Mouse (Mus musculus) lung, postnatal 25 days (tissue): ENCODE results near the gene Dll3.

Experiments
- DNase-seq: peaks from one replicate; pipeline ENCODE4 v3.0.0; 2022; ENCODE audit warnings: low spot score

The Dll3 gene

DNA sequence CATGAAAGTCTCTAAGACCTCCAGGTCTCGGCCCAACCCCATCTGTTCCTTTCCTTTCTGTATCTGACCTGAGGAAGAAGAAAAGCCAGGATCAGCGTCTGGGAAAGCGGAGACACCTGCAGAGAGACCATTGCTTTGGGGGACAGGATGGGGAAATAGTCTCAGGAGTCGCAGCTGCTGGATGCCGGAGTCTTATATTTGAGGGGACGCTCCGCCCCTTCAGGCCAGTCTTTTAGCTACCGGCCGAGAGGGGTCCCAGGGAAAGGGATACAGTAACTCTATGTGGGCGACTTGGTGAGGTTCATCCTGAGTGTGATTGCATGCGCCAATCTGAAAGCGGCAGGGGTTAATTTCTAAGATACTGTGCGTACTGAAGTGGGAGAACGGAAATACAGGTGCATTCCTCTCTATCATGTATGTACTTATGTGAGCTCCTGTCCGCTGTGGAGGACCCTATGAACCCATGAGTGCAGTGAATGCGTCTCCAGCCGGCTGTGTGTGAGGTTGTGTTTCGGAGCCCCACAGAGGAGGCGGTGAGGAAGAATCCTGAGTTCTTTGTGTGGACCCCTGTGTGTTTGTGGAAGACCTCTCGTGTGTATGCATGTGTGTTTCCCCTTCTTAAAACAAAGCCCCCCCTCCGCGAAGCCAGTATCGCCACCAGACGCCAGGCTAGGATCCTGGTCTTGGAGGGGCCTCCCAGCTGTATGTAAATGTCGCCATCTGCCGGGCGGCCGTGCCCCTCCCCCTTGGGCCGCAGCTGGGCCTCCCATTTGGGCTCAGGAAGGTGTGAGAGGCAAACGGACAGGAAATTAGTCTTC, at the start of gene Dll3:
Gene Dll3 (minus strand): TSS at position 623 of the 818 bp plus-strand sequence.
- DNase-seq = peak; percentile 32

DNA sequence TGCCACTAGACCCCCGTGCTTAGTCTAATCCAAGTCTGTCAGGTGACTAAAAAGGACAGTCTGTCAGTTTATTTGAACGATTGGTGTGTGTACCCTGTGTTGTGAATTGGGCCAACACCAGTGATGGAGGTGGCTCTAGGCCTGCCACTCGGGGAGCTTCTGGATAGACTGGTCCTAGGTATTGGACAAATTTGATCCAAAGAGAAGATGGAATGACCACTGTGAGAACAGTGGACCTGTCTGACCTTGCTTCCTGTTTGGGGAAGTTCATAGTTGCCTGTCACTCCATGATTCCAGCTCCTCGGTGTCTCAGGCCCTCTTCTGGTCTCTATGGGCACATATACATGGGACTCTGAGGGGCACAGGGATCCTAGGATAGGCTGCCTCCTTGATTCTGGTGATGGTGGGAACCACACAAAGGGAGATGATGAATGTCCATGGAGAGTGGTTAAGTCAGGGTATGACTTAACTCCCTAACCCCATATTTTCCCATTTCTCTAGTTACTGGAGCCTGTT, 49.7 kb upstream of the Dll3 start:
- DNase-seq = no peak

DNA sequence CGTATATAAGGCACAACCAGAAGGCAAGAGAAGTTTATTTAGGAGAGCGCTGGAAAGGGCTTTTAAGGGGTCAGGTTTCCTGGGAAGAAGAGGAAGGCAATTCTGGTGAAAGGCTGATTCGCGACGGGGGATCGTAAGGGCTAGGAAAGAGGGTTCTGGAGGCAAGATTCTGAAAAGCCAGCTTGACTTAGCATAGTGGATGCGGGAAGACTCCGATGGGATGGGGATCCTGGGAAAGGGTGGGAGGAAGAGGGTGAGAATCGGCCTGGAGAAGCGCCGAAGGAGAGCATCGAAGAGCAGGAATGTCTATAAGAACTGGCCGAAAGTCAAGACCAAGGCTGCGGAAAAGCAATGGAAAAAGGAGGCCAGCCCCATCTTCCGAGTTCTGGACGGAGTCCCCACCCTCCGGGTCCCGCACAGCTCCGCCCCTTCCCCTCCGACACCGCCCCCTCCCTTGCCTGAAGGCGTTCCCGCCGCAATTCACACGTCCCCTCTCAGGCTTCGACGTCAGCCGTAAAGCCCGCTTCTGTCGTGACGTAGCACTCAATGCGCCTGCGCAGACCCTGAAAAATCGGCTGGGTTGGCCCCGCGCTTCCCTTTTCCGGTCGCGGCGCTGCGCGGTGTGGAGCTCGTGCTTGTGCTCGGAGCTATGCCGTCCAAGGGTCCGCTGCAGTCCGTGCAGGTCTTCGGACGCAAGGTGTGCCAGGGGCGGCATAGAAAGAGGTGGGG, 48.3 kb upstream of the Dll3 start, which contains the start of gene Rps16:
Gene Rps16 (plus strand): TSS at position 498 of the 729 bp plus-strand sequence.
- DNase-seq = peak; percentile 98

DNA sequence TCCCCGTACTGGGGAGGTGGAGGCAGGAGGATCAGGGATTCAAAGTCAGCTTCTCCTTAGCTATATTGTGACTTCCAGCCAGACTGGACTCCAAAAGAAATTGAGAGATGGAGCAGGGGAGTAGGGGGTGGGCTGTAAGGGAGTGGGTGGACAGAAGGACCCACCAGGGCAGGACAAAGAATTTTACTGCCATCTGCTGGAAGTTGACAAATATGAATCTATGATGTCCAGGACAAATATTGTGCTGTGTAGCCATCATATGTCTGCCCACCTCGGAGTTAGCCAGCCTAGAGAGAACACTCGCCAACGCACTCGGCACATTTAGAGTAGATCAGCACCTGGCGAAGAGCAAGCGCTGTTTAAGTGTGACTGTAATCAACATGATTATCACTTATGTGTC, 46.6 kb upstream of the Dll3 start:
- DNase-seq = no peak

DNA sequence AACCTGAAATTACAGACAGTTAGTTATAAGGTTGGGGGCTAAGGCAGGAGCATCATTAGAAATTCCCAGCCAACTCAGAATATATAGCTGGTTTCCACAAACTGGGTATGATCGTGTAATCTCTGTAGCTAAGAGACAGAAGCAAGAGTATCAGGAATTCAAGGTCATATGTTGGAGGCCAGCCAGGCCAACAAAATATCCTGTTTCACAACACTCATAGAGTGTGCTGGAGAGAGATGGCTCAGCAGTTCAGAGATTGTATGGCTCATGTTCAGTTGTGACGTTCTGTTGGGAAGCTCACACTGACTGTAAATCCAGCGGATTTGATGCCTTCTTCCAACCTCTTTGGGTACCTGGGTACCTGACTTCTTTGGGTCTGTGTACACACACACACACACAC, 45.7 kb upstream of the Dll3 start:
- no peak for DNase-seq

DNA sequence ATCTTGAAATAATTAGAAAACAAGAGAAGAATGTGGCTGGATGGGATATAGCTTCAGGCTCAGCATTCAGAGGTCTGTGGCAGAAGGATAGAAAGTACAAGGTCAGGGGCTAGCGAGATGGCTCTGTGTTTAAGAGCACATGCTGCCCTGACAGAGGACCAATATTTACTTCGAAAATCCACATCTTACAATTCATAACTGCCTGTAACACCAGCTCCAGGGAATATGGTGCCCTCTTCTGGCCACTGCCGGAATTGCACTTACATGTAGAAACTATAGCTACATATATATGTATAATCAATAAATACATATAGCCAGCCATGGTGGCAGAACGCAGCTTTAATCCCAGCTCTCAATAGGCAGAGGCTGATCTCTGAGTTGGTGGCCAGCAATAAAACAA, 42.6 kb upstream of the Dll3 start:
- peak; percentile 54 for DNase-seq

DNA sequence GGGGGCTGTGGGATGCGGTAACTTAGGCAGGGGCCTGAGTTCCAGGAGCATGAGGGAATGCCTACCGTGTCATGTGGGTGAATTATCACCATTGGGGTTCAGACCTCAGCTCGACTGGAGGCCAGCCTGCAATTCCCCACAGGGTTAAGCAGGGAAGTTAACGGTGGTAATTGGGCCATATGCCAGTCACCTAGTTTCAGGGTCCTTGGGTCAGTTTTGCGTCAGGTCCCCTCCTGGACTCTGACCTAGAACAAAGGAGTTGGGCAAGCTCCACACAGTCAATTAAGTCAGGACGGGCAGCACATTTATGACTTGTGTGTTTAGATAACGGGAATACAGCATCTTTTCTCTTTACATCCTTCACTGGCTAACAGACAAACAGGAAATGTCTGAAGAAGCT, 39.3 kb upstream of the Dll3 start:
- no peak for DNase-seq

DNA sequence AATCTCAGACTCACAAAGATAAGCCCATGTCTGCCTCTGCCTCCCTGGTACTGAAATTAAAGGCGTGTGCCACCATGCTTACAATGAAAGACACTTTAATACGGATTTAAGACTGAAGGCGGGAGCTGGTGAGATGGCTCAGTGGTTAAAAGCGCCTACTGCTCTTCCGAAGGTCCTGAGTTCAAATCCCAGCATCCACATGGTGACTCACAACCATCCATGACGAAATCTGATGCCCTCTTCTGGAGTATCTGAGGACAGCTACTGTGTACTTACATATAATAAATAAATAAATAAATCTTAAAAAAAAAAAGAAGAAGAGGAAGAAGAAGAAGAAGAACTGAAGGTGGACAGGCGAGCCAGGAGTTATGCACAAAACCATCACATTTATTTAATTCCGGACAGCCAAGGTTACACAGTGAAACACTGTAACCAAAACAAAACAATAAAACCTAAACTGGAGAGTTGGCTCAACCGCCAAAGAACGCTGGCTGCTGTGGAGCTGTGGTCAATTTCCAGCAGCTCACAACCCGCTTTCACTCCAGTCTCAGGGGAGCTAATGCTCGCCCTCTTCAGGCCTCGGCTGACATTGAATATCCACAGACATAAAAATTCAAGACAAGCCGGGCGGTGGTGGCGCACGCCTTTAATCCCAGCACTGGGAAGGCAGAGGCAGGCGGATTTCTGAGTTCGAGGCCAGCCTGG, 37.3 kb upstream of the Dll3 start:
- peak; percentile 75 for DNase-seq

DNA sequence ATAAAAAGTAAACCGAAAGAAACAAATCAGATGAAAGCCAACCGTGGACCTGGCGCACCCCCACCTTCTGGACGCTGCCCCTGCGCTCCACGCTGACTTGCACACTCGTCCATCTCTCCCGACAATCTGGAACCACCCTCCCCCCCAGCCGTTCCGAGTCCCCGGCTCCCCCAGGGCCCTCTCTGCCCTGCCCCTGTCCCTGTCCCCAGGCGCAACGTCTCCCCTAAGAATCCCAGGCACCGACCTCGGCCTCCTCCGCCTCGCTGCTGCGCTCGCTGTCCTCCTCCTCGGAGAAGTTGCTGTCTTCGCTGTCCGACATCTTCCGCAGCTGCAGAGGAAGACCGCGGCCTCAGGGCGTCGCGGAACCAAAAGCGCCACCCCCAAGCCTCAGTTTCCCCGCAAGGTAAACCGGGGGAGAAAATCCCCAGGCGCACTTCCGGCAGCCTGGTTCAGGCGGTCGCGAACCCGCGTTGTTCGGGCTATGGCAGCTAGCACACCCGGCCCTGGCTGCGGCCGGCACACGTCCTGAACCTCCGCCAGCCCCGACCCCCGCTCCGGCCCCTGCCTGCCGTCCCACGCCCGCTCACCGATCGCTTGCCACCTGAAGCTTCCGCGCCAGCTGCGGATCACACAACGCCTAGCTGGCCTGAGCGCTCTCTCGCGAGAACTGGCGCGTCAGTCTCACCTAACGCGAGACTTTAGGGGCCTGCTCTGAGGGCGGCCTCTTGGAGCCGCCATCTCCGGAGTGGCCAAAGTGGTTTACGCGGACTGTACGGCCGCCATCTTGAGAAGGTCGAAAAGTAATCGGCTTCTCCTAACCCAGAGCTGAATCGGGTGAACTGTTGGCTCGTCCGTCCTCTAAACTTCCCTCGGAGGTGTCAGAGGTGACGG, 36.3 kb upstream of the Dll3 start, which contains the start of gene Supt5:
Gene Supt5 (minus strand): TSS at position 639 of the 891 bp plus-strand sequence.
- DNase-seq = peak; percentile 99

DNA sequence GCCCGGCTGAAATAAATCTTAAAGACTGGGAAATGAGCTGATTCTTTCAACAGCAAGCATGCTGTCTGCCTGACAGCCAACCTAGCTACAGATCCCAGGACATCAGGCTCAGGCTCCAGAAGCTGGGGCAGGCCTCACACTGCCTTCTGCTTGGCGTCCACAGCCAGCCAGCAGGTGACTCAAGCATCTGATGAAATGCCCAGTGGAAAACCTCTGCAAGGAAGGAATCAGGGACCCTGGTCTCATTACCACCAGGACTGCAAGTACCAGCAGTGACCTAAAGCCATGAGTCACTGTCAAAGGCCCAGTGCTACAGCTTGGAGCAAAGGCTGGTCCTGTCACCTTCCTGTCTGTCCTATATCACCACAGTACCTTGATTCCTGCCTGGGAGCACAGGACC, 33.4 kb upstream of the Dll3 start:
- DNase-seq = no peak

DNA sequence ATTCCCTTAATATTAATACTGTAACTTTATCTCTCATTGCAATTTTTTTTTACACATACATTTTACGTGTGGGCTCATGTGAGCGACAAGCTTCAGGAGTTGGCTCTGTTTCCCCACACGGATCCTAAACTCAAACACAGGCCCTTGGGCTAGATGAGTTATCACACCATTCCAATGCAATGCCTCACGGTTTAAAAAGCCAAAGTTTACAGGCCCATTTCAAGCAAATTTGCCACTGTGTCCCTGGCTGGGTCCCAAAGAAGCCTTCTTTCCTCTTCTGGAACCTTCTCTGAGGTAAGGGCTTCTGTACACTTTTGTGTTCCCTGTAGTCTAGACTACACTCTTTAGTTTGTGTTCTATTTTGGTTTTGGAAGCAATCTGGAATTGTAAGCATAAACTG, 32.5 kb upstream of the Dll3 start:
- no peak for DNase-seq

DNA sequence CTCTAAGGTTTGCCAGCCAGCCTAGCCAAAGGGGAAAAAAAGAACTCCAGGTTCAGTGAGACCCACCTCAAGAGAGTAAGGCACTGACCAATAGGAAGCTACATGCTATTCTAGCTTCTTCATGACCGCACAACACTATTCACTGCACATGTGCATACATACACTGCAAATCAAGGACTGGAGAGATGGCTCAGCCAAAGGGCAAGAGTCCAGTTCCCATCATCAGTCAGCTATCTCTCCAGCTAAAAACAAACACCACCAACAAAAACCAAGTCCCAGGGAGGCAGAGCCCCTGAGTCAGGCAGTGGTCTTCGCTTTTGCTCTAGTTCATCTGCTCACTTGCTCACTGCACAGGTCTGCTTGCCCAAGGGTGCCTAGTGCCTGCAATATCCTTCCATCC, 26.2 kb upstream of the Dll3 start:
- no peak for DNase-seq

DNA sequence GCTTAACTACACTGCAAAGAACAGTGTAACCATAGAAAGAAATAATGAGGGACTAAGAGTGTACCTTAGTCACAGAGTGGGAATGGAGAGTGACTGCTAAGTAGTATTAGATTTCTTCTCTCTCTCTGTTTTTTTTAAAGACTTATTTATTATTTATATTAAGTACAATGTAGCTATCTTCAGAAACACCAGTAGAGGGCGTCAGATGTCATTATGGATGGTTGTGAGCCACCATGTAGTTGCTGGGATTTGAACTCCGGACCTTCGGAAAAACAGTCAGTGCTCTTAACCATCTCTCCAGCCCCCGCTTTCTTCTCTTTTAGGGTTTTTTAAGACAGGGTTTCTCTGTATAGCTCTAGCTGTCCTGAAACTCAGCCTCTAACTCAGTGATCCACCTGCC, 24.4 kb upstream of the Dll3 start:
- no peak for DNase-seq

DNA sequence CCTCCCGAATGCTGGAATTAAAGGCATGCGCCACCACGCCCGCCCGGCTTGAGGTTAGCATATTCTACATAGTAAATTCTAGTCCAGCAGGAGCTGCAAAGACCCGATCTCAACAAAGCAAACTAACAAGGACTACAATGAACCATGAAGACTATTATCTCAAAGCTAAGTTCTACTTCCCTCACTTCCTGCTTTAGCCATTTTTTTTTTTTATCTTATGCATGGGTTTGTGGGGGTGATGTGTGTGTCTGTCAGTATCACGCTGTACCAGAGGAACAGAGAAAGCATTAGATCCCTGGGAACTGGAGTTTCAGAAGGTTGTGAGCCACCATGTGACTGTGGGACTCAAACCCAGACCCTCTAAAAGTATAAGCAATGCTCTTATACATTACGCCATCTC, 23.3 kb upstream of the Dll3 start:
- no peak for DNase-seq

DNA sequence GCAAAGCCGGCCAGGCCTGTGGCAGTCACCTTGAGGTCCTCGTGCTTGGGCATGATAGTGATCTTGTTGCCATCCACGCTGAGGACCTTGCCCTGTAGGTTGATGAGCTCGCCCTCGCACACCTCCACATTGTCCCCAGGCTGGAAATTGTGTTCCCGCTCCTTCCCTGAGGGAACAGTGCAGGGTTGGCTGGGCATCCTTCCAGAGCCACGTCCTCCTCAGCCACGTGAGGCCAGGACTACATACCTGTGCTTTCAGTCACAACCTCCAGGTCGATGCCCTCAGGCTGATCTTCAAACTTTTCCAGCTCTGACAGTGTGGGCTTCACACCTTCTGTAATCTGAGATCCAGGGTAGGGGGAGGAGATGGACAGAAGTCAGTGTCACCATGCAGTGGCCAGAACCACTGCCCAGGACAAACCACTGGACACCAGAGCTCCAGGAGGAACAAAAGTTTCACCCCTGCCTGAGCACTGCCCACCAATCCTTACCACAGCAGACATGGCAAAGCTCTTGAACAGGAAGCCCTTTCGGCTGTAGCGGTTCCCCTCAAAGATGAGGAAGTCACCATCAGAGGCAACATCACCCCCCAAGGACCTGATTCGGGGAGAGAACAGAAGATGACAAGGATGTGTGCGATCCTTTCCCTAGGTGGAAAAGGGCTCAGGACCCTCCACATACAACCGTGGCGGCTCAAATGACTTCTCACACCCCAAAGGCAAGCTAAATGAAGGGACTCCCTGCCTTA, 20.1 kb upstream of the Dll3 start:
- no peak for DNase-seq

DNA sequence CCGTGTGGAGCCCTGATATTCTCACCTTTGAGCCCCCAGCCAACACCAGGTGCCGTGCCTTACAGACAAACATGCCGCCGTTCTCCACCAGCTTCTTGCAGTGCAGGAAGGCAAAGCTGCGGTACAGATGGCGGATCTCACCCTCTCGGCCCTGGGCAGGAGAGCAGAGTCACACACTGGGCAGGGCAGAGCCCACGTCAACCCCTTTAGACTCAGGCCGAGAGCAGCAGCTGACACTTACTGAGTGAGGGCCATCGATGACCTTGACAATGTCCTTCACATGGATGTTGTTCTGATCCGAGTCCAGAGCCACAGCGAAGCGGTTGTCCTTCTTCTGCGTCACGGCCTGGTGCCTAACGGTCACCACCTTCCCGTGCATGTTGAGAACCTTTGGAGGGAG, 16.7 kb upstream of the Dll3 start:
- no peak for DNase-seq

DNA sequence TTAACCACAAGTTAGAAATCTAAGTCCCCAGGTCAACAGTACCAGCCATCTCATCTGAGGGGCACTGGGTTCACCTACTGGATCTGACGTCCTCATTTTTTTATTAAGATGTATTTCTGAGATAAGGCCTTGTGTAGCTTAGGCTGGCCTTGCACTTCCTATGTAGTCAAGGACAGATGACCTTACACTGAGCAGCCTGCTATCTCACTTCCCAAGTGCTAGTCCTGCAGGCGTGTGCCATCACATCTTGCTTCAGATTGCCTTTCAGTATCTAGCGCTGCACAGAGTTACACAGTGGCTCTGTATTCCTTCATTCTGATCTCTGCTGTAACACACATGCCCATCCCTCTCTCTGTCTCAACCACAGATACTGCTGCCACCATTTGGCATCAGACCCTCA, 16.0 kb upstream of the Dll3 start:
- no peak for DNase-seq

DNA sequence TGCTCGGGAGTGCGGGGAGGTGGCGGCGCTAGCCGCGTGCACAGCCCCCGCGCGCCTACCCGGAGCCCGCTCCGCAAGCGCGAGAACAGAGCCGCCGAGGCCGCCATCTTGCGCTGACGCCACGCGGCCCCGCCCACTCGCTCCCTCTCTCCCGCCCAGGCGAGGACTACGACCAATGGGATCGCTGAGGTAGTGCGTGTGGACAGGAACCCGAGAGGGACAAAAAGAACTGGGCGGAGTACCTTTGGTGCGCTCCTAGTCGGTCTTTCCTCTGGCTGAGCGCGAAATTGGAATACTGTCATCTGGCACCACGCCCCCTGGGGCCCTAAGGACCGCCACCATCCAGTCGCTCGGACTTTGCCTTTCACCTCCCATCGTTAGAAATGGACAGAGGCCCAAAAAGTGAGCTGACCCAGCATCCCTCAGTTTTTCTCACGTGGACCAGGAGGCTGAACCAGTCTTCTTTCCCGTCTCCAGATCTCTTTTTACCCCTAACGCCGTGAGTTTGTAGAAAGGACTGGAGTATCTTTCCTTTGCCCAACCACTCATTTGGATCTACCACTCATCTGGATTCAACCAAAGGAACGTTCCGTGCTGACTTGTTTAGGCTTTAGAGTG, 10.0 kb upstream of the Dll3 start, which contains the start of gene Timm50:
Gene Timm50 (minus strand): TSS at position 147 of the 618 bp plus-strand sequence.
- peak; percentile 98 for DNase-seq

DNA sequence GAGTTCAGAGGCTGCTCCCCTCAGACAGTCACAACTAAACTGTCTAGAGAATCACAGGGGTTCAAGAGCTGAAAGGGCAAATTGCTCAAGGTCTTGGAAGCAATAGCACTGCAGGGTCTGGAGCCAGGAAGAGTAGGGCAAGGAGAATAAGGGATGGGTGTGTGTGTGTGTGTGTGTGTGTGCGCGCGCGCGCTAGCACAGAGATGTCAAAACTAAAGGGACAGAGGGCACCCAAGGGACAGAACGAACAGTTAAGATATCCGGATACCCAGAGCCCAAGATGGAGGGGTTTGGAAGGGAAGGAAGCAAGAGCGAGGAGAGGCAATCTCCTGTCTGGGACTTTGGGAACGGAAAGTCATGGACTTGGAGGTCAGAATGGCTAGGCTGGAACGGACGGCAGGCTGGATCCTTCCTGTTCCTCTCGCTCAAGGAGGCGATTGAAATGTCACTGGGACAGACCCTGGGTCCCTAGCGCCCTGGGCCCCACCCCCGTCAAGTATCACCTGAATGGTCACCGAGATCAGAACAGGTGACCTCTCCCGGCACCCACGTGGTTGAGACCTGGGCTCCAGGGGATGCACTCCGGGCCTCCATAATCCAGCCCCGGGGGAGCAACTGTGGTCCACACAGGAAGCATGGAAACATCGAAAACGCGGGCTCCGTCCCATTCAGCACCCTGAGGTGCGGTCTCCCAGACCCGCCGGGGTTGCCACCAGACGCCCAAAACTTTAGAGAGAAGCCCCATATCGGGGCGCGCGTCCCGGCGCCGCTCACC, 9.3 kb upstream of the Dll3 start:
- DNase-seq = peak; percentile 4
